Mouse (Mus musculus): Measurements from ENCODE around the gene Acp5.

DNA sequence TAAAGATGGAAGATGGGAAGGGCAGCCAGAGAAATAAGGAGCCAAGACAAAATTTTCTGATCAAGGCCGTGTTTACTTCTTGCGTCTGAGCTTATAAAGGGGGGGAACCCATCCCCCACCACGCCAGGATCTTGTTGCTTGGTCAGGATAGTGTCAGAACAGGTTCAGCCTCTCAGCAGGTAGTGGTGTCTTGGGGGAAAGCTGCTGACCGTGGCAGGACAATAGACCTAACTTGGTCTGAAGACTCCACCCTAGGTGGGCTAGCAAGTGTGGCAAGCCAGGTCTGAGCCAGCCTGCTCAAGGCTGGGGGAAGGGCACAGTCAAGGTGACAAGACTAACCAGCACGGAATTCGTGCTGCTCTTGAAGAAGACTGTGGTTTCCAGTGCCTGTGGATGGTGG, 25.8 kb upstream of the Acp5 start:
- TF ChIP-seq CTCF (IDR thresholded peaks at IDR 0.05; ENCODE audit: low read depth) (no peak), EP300 (optimal IDR thresholded peaks at IDR 0.05) (no peak)

Data from stomach, postnatal 0 days (tissue).